In the genomic region with DNA sequence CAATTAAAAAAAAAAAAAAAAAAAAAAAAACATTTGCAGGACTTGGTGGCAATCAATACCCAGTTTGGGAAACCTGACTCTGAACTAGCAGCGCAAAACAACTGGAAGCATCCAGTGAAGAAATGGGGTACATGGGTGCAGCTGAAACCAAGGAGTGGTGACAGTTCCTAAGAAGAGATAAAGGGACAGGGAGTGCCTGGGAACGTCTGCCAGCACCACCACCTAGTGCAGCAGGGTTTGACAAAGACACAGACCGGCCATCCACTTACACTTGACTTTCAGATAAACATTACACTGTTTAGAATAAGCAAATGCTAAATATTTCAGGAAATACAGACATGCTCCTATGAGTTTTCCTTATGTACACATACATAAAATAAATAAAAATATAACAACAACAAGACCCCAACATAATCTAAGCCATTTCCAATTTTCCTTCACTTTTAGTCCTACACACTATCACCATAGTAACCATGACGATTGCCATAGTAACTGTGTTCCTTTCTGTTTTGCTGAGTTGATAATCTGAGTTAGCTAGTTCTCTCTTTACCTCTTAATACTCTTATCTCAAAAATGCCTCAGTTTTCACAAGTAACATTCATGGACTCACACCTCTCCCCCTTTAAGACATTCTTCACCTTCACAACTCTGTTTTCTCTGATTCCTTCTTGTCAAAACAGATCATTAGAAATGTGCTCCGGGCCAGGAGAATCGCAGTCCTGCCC, we compare ENCODE assay signal across 14 mouse cellular contexts.
DNase-seq lines count a peak whose midpoint lies in the region; ATAC-seq and TF ChIP-seq lines count a peak whose summit lies in the region.
"Had no signal": no experiment of that assay in that cellular context is flagged by ENCODE, and none has a peak within 500 bp of the region (broad histone marks: within the 10 kb centered on the region; RNA-seq: fewer than 3 reads in every experiment).

No protein-coding gene starts in this region.

- H3K9me3 ChIP-seq in hindbrain, embryonic 15.5 days = no peaks in the 10 kb centered on the region
- no peaks in the 10 kb centered on the region for H3K9me3 ChIP-seq in hindbrain, embryonic 10.5 days
- H3K9me3 ChIP-seq in forebrain, embryonic 12.5 days = 0 out of 2 replicates have a peak, but pooled peaks cover 4% of the 10 kb centered on the region
- H3K9me3 ChIP-seq: embryonic facial prominence, embryonic 12.5 days had no signal

- no peaks in the 10 kb centered on the region for H3K36me3 ChIP-seq in hindbrain, embryonic 15.5 days
- no peaks in the 10 kb centered on the region for H3K36me3 ChIP-seq in hindbrain, embryonic 10.5 days
- H3K36me3 ChIP-seq in forebrain, embryonic 12.5 days (replicated peaks) = no peaks in the 10 kb centered on the region
- H3K36me3 ChIP-seq in heart, adult 2 months (ENCODE audit: control insufficient read depth, insufficient read depth, low read length) = no peaks in the 10 kb centered on the region
- H3K36me3 ChIP-seq: embryonic facial prominence, embryonic 12.5 days had no signal

- TF ChIP-seq POLR2A in heart, adult 2 months (IDR thresholded peaks at IDR 0.05; ENCODE audit: insufficient read depth, low read depth, low read length) = no peak

- intact Hi-C loops in heart, adult 2 months (cut with DNase I) = no loop called here

- no peak for DNase-seq in hindbrain, embryonic 10.5 days (ENCODE audit: low spot score)
- DNase-seq in R1 (ENCODE audit: low read depth, low spot score) = peak; percentile 41
- no peak for DNase-seq in cerebellum, adult 9-10 months
- no peak for DNase-seq in heart, adult 2 months
- no peak for DNase-seq in urinary bladder, postnatal 10 days (ENCODE audit: low spot score)
- DNase-seq: adrenal gland, postnatal 25 days; cerebellum, adult 11-12 months; kidney, postnatal 14 days had no signal

- no peak overlapping the region for H3K4me3 ChIP-seq in hindbrain, embryonic 15.5 days
- H3K4me3 ChIP-seq in hindbrain, embryonic 10.5 days = no peak overlapping the region
- H3K4me3 ChIP-seq in forebrain, embryonic 12.5 days (replicated peaks) = no peak overlapping the region
- H3K4me3 ChIP-seq in heart, adult 2 months = no peak overlapping the region
- H3K4me3 ChIP-seq: embryonic facial prominence, embryonic 12.5 days had no signal

- H3K79me2 ChIP-seq in heart, adult 2 months (replicated peaks; ENCODE audit: control insufficient read depth, insufficient read depth, low read length) = no peaks in the 10 kb centered on the region

- H3K4me1 ChIP-seq in hindbrain, embryonic 15.5 days (replicated peaks) = peaks cover 55% of the 10 kb centered on the region
- H3K4me1 ChIP-seq in hindbrain, embryonic 10.5 days (replicated peaks) = peaks cover 75% of the 10 kb centered on the region
- H3K4me1 ChIP-seq in forebrain, embryonic 12.5 days = peaks cover 37% of the 10 kb centered on the region
- peaks cover 9% of the 10 kb centered on the region for H3K4me1 ChIP-seq in heart, adult 2 months (ENCODE audit: control insufficient read depth, insufficient read depth, low read length)

- H3K4me2 ChIP-seq in hindbrain, embryonic 15.5 days = no peak overlapping the region
- H3K4me2 ChIP-seq in forebrain, embryonic 12.5 days = no peak overlapping the region
- H3K4me2 ChIP-seq: embryonic facial prominence, embryonic 12.5 days; heart, embryonic 11.5 days had no signal

- 55% methylated on average over 6 of the region's 6 CpGs for WGBS in hindbrain, embryonic 15.5 days
- WGBS in hindbrain, embryonic 10.5 days = 77% methylated on average over 6 of the region's 6 CpGs
- WGBS in forebrain, embryonic 12.5 days = 76% methylated on average over 6 of the region's 6 CpGs
- WGBS in heart, adult 2 months = 64% methylated on average over 6 of the region's 6 CpGs

- H3K27ac ChIP-seq in hindbrain, embryonic 15.5 days (replicated peaks) = peak overlapping the region; percentile 6; the same call in 1 of the 2 replicates
- no peak overlapping the region for H3K27ac ChIP-seq in hindbrain, embryonic 10.5 days
- H3K27ac ChIP-seq in forebrain, embryonic 12.5 days = 0 out of 2 replicates have a peak overlapping the region, but pooled peaks have one; percentile 46
- H3K27ac ChIP-seq in heart, adult 2 months = no peak overlapping the region

- H3K27me3 ChIP-seq in hindbrain, embryonic 15.5 days = no peaks in the 10 kb centered on the region
- H3K27me3 ChIP-seq in hindbrain, embryonic 10.5 days (ENCODE audit: insufficient read depth, poor library complexity, severe bottlenecking) = 0 out of 2 replicates have a peak, but pooled peaks cover 6% of the 10 kb centered on the region
- H3K27me3 ChIP-seq in forebrain, embryonic 12.5 days = no peaks in the 10 kb centered on the region
- no peaks in the 10 kb centered on the region for H3K27me3 ChIP-seq in heart, adult 2 months (ENCODE audit: control insufficient read depth, insufficient read depth, low read length)
- H3K27me3 ChIP-seq: embryonic facial prominence, embryonic 12.5 days had no signal

- no peak for TF ChIP-seq CTCF in heart, adult 2 months (IDR thresholded peaks at IDR 0.05)

- no peak for TF ChIP-seq EP300 in heart, adult 2 months (IDR thresholded peaks at IDR 0.05; ENCODE audit: insufficient read depth, low read depth, low read length)

- no peak for ATAC-seq in hindbrain, embryonic 15.5 days (ENCODE audit: low FRiP score, low read depth)
- ATAC-seq in forebrain, embryonic 12.5 days (ENCODE audit: low FRiP score) = no peak
- ATAC-seq in megakaryocyte progenitor cell, adult 5-6 weeks (replicated peaks; ENCODE audit: poor library complexity) = 0 out of 2 replicates have a peak, but pooled peaks have one; percentile 29
- ATAC-seq: CD4-positive, CD25-positive, alpha-beta regulatory T cell, adult 4 months had no signal

- no peak overlapping the region for H3K9ac ChIP-seq in hindbrain, embryonic 15.5 days
- H3K9ac ChIP-seq in forebrain, embryonic 12.5 days = no peak overlapping the region
- no peak overlapping the region for H3K9ac ChIP-seq in heart, adult 2 months (ENCODE audit: low read depth, low read length)
- H3K9ac ChIP-seq: embryonic facial prominence, embryonic 12.5 days had no signal

Comparison
In these comparisons a context has a peak if more than half of its experiments do, and no peak if none do; other contexts are left out.
1. H3K27ac ChIP-seq: peak in hindbrain, embryonic 15.5 days (single experiment) and forebrain, embryonic 12.5 days (single experiment); none in hindbrain, embryonic 10.5 days (single experiment) and heart, adult 2 months (single experiment).